Mouse (Mus musculus) CH12F3 (cell line): ENCODE results near the gene Diexf.

Experiments
- in situ Hi-C: fragments of 300-500 bp; cut with MboI; formaldehyde crosslinking; loops from 2 replicates; pipeline ENCODE4 v1.14.3; 2020; ENCODE audit warnings: low sequenced_read_pairs

The Diexf gene

GRCm38 (mm10) chr1:193089211-193089610 is 40.9 kb downstream of the Diexf start:
- in situ Hi-C loops = no loop called here

GRCm38 (mm10) chr1:193086842-193087476 is 43.1 kb downstream of the Diexf start:
- in situ Hi-C loops = no loop called here

- in situ Hi-C loops = no loop called here
Measured at GRCm38 (mm10) chr1:193086111-193086841, 43.8 kb downstream of the Diexf start.

- in situ Hi-C loops = no loop called here
Measured at GRCm38 (mm10) chr1:193085541-193086020, 44.5 kb downstream of the Diexf start.

GRCm38 (mm10) chr1:193084016-193084415 is 46.1 kb downstream of the Diexf start:
- in situ Hi-C loops = no loop called here

GRCm38 (mm10) chr1:193083051-193083450 is 47.0 kb downstream of the Diexf start:
- in situ Hi-C loops = no loop called here

- in situ Hi-C loops = no loop called here
Measured at GRCm38 (mm10) chr1:193082311-193082921, 47.7 kb downstream of the Diexf start.

GRCm38 (mm10) chr1:193062618-193063017 is 67.5 kb downstream of the Diexf start:
- in situ Hi-C loops = no loop called here

GRCm38 (mm10) chr1:193060167-193060566 is 69.9 kb downstream of the Diexf start:
- in situ Hi-C loops = no loop called here

- in situ Hi-C loops = no loop called here
Measured at GRCm38 (mm10) chr1:193059596-193059995, 70.5 kb downstream of the Diexf start.

- in situ Hi-C loops = no loop called here
Measured at GRCm38 (mm10) chr1:193054401-193054800, 75.7 kb downstream of the Diexf start.

GRCm38 (mm10) chr1:193053065-193053464 is 77.0 kb downstream of the Diexf start:
- in situ Hi-C loops = no loop called here

- in situ Hi-C loops = no loop called here
Measured at GRCm38 (mm10) chr1:193047616-193048015, 82.5 kb downstream of the Diexf start.

- in situ Hi-C loops = no loop called here
Measured at GRCm38 (mm10) chr1:193042760-193043295, 87.2 kb downstream of the Diexf start.
